Mouse (Mus musculus) bone marrow, adult 2 months (tissue): ENCODE measurements at regions not wholly inside any gene's neighbourhood (a gene's known extent, or its start where the extent isn't known, plus 50 kb on each side); places are given as distances from the start of the nearest gene placed in this dataset.

Experiments used
- H3K27ac ChIP-seq: fragments of 200-500 bp; 2 replicates; pipeline ENCODE4 v1.5.1; 2012; ENCODE audit warnings: low read depth, mild to moderate bottlenecking, control low read depth, inconsistent platforms, low read length; ENCODE audit not compliant: control insufficient read depth, poor library complexity, insufficient read depth
- H3K4me1 ChIP-seq: fragments of 200-500 bp; 2 replicates; pipeline ENCODE4 v1.6.1; 2011; ENCODE audit warnings: low read length; ENCODE audit not compliant: control insufficient read depth, insufficient read depth
- H3K4me3 ChIP-seq: fragments of 200-500 bp; replicated peaks from 2 replicates; pipeline ENCODE3; 2011; ENCODE audit warnings: mild to moderate bottlenecking, low read depth, low read length, control low read depth; ENCODE audit not compliant: control insufficient read depth
- CTCF ChIP-seq: fragments of 200-500 bp; IDR thresholded peaks from 2 replicates; pipeline ENCODE4 v1.5.1; 2011; ENCODE audit warnings: low read length, control low read depth; ENCODE audit not compliant: control insufficient read depth, insufficient read depth
- POLR2A ChIP-seq: fragments of 200-500 bp; IDR thresholded peaks from 2 replicates; pipeline ENCODE4 v1.6.1; 2011; ENCODE audit warnings: low read depth, mild to moderate bottlenecking, control low read depth, low read length, borderline replicate concordance; ENCODE audit not compliant: control insufficient read depth
- WGBS: fragments of 180-500 bp; shearing (Covaris S2); methylation state at CpG from one replicate; pipeline ENCODE4 v1.1.7; 2018; 5-methylcytosine and 5-hydroxymethylcytosine counted together

DNA sequence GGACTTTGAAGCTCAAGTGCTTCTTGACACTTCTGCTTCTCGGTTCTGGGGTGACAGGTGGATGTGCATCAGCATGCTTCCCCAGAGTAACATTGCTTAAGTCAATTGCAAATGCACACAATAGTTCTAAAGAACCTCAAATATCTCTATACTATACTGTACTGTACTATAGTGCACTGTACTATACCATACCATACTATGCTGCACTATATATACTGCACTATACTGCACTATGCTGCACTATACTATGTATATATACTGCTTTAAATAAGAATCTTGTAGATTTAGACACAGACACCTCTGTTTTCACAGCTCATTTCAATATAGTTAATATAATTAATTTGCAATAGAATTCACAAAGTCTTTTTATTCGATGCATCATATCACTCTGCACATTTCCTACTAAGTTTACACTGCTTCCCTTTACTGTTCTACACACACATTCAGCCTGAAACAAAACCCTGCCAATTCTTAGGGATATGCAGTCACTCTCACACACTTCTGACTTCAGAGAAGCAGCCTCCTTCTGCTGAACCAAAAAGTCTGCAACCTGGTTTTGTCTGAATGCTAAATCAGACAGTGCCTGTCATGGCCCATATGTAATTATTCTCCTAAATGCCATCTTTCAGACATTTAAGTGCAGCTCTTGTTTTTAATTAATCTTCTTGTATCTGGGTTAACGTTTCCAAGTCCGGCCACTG is 570.8 kb upstream of the Map3k7 start:
- Histone ChIP-seq H3K4me3 (no peak overlapping the region), H3K4me1 (no peaks in the 10 kb centered on the region), H3K27ac (no peak overlapping the region)
- 72% methylated on average over 4 of the region's 4 CpGs for WGBS
- TF ChIP-seq CTCF (no peak), POLR2A (no peak)

- Histone ChIP-seq H3K4me3 (no peak overlapping the region), H3K4me1 (no peaks in the 10 kb centered on the region), H3K27ac (no peak overlapping the region)
- WGBS: 67% methylated on average over 4 of the region's 4 CpGs
- TF ChIP-seq POLR2A (no peak), CTCF (no peak)
Observed at GRCm38 (mm10) chr4:31395538-31395937, 568.4 kb upstream of the Map3k7 start.

DNA sequence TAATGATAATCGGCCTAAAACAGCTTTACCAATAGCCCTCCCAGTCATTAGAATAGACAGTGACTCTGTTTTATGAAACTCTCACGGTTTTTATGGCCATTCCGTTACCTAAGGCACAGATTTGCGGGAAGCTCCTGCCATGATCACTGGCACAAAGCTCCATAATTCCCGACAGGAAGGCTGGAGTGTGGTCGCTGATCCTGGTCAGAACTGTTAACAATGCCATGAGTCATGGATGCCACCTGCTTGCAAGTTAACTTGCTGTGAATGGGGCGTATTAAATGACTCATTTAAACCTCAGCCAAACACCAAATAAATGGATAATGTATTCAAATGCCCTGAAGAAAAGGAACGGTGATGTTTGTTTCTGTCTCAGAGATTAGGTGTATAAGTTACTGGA is 559.9 kb upstream of the Map3k7 start:
- H3K27ac ChIP-seq: no peak overlapping the region
- no peak overlapping the region for H3K4me3 ChIP-seq
- WGBS: 58% methylated on average over 8 of the region's 8 CpGs
- no peaks in the 10 kb centered on the region for H3K4me1 ChIP-seq
- TF ChIP-seq CTCF (no peak), POLR2A (no peak)

GRCm38 (mm10) chr4:31404840-31405714 is 558.8 kb upstream of the Map3k7 start:
- H3K4me3 ChIP-seq: no peak overlapping the region
- H3K27ac ChIP-seq: no peak overlapping the region
- H3K4me1 ChIP-seq: no peaks in the 10 kb centered on the region
- TF ChIP-seq CTCF (no peak), POLR2A (no peak)
- 58% methylated on average over 16 of the region's 16 CpGs for WGBS

DNA sequence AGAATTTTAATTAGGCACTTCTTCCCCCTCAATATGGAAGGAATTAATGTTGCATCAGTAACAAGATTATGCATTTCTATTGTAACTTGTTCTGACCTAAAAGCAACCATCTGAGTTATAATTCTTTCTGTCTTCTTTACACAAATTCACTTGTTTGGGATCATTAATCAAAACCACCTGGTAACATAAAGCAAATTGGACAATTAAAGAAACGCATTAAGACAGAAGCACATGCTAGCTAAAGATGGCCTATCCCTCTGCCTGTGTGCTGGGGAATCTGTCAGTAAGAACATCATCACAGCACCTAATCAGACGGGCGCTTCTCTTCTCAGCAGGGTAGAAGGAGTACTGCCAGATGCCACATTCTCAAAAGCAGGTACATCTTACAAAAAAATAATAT is 553.7 kb upstream of the Map3k7 start:
- 82% methylated on average over 3 of the region's 3 CpGs for WGBS
- H3K4me1 ChIP-seq: no peaks in the 10 kb centered on the region
- no peak overlapping the region for H3K4me3 ChIP-seq
- no peak overlapping the region for H3K27ac ChIP-seq
- TF ChIP-seq POLR2A (no peak), CTCF (no peak)

GRCm38 (mm10) chr4:31411770-31412525 is 551.9 kb upstream of the Map3k7 start:
- Histone ChIP-seq H3K4me3 (no peak overlapping the region), H3K27ac (no peak overlapping the region), H3K4me1 (no peaks in the 10 kb centered on the region)
- WGBS: 71% methylated on average over 9 of the region's 9 CpGs
- TF ChIP-seq POLR2A: no peak
- no peak for TF ChIP-seq CTCF

GRCm38 (mm10) chr4:31417161-31417560 is 546.7 kb upstream of the Map3k7 start:
- no peaks in the 10 kb centered on the region for H3K4me1 ChIP-seq
- H3K27ac ChIP-seq: no peak overlapping the region
- TF ChIP-seq CTCF (no peak), POLR2A (no peak)
- no peak overlapping the region for H3K4me3 ChIP-seq
- 86% methylated on average over 4 of the region's 4 CpGs for WGBS

- TF ChIP-seq POLR2A (no peak), CTCF (no peak)
- Histone ChIP-seq H3K27ac (no peak overlapping the region), H3K4me1 (no peaks in the 10 kb centered on the region), H3K4me3 (no peak overlapping the region)
- WGBS: 16% methylated on average over 6 of the region's 6 CpGs
Observed at GRCm38 (mm10) chr4:31419240-31419639, 544.7 kb upstream of the Map3k7 start.
